Mouse (Mus musculus) thymus, postnatal 0 days (tissue): ENCODE measurements around the gene Steap3. TPM values are rescaled to one million over a fixed set of nuclear protein-coding genes. Genes with fewer than 3 reads are reported as not detected.

Experiments
- DNase-seq: peaks from one replicate; pipeline ENCODE4 v3.0.0-alpha.2; 2015; ENCODE audit warnings: low spot score
- polyA plus RNA-seq: library from polyadenylated mRNA; unstranded; fragments of >200 nt; fragmentation: Nextera tagmentation; extraction: Ambion mirVana; gene quantifications from 2 replicates; pipeline ENCODE4 v1.2.1, GENCODE M21; 2015

The Steap3 gene
- polyA plus RNA-seq, 1 experiment from 2014 or later = 4.7 TPM

GRCm38 (mm10) chr1:120198942-120199341 is 73.6 kb downstream of the Steap3 start:
- no peak for DNase-seq

- DNase-seq = no peak
Observed at GRCm38 (mm10) chr1:120198151-120198550, 74.4 kb downstream of the Steap3 start.

GRCm38 (mm10) chr1:120197189-120197588 is 75.3 kb downstream of the Steap3 start:
- DNase-seq = peak; percentile 73

GRCm38 (mm10) chr1:120196724-120197123 is 75.8 kb downstream of the Steap3 start:
- no peak for DNase-seq

GRCm38 (mm10) chr1:120195947-120196346 is 76.6 kb downstream of the Steap3 start:
- DNase-seq = no peak

GRCm38 (mm10) chr1:120193586-120193985 is 78.9 kb downstream of the Steap3 start:
- DNase-seq = no peak

GRCm38 (mm10) chr1:120192321-120192720 is 80.2 kb downstream of the Steap3 start:
- DNase-seq = no peak

- DNase-seq = no peak
Observed at GRCm38 (mm10) chr1:120190946-120191345, 81.6 kb downstream of the Steap3 start.

GRCm38 (mm10) chr1:120190300-120190699 is 82.2 kb downstream of the Steap3 start:
- DNase-seq = no peak

- no peak for DNase-seq
Observed at GRCm38 (mm10) chr1:120189206-120189605, 83.3 kb downstream of the Steap3 start.

- DNase-seq = no peak
Observed at GRCm38 (mm10) chr1:120187059-120187458, 85.4 kb downstream of the Steap3 start.

GRCm38 (mm10) chr1:120186655-120187054 is 85.8 kb downstream of the Steap3 start:
- no peak for DNase-seq

- no peak for DNase-seq
Observed at GRCm38 (mm10) chr1:120186204-120186603, 86.3 kb downstream of the Steap3 start.

GRCm38 (mm10) chr1:120177141-120177540 is 95.4 kb downstream of the Steap3 start:
- no peak for DNase-seq

- DNase-seq = no peak
Observed at GRCm38 (mm10) chr1:120176313-120176712, 96.2 kb downstream of the Steap3 start.

GRCm38 (mm10) chr1:120174991-120175390 is 97.5 kb downstream of the Steap3 start:
- no peak for DNase-seq

- no peak for DNase-seq
Observed at GRCm38 (mm10) chr1:120171819-120172521, 100.5 kb downstream of the Steap3 start.

- no peak for DNase-seq
Observed at GRCm38 (mm10) chr1:120170307-120170706, 102.2 kb downstream of the Steap3 start.

- DNase-seq = no peak
Observed at GRCm38 (mm10) chr1:120168674-120169073, 103.8 kb downstream of the Steap3 start.

- DNase-seq = no peak
Observed at GRCm38 (mm10) chr1:120168016-120168415, 104.5 kb downstream of the Steap3 start.

GRCm38 (mm10) chr1:120162616-120163015 is 109.9 kb downstream of the Steap3 start:
- DNase-seq = no peak

- no peak for DNase-seq
Observed at GRCm38 (mm10) chr1:120161502-120161901, 111.0 kb downstream of the Steap3 start.

- no peak for DNase-seq
Observed at GRCm38 (mm10) chr1:120158474-120159127, 113.9 kb downstream of the Steap3 start.
